Mouse (Mus musculus): ENCODE results near the gene Gm15056.

DNA sequence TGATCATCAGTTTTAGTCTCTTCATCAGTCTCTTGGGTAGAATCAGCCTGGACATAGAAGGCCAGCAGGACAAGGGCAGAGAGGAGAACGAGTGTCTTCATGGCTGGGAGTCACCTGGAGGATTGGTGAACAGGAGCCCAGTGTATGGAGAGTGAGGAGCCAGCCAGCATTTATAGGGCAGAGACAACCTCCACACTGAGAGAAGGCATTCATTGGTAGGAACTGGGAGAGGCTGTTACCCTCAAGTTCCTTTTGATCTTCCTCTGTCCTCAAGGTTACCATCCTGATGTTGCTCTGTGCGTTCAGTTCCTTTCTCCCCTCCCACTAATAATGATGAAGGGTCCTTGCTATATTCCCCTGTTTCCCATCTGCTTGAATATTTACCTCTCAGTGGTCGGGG lies 42.2 kb upstream of the Gm15056 start, which contains the start of gene AY761185:
- TF ChIP-seq CTCF (IDR thresholded peaks at IDR 0.05; ENCODE audit: borderline replicate concordance, control insufficient read depth, extremely low read depth, insufficient read depth, low read length, poor library complexity) (no peak), POLR2A (IDR thresholded peaks at IDR 0.05; ENCODE audit: control insufficient read depth, extremely low read depth, insufficient read depth, low read length, poor library complexity) (no peak)

All from thymus, adult 2 months (tissue).